Mouse (Mus musculus) cerebellum, adult 2 months (tissue): ENCODE results near the gene Gm19684.
"Not testable (repeated sequence)": the region's sequence is repeated elsewhere in the genome, so short reads cannot be mapped to it uniquely, and the experiment has no call there.

ENCODE experiments used
- CTCF ChIP-seq: fragments of 200-500 bp; IDR thresholded peaks from 2 replicates; pipeline ENCODE4 v1.5.1; 2011; ENCODE audit warnings: low read depth, mild to moderate bottlenecking, control low read depth, low read length, moderate library complexity, borderline replicate concordance; ENCODE audit not compliant: insufficient read depth
- POLR2A ChIP-seq: fragments of 200-500 bp; IDR thresholded peaks from 2 replicates; pipeline ENCODE4 v1.6.1; 2011; ENCODE audit warnings: low read length, control low read depth, borderline replicate concordance; ENCODE audit not compliant: insufficient read depth

DNA sequence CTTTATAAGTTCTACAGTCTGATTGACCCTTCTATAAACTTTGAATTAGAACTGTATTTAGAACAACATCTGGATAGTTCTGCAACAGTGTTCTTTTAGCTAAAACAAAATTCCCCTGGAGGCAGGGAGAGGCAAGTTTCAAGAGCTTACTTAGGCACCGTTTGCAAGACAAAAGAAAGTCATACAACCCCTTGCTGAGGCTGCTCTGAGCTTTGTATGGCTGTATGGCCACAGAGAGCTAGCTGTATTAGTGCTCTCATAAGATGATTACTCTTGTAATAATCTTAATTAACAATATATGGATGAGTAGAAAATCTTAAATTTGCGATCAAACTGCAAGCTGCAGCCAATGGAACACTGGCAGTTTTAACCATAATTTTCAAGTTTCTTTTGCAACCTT, 21.9 kb upstream of the Gm19684 start:
- TF ChIP-seq CTCF, POLR2A: not testable (repeated sequence)
